29 mouse cellular contexts compared by ENCODE assay signal in genomic region chr17:36206846-36207245, GRCm38 (mm10). TPM values are rescaled to one million over a fixed set of nuclear protein-coding genes. Genes with fewer than 3 reads are reported as not detected.
"Had no signal": no experiment of that assay in that cellular context is flagged by ENCODE, and none has a peak within 500 bp of the region (broad histone marks: within the 10 kb centered on the region; RNA-seq: fewer than 3 reads in every experiment).

No protein-coding gene starts in this region.

- H3K9me3 ChIP-seq: kidney, embryonic 15.5 days; limb, embryonic 12.5 days; limb, embryonic 15.5 days; megakaryocyte, embryonic 14.5 days; midbrain, embryonic 10.5 days; neural tube, embryonic 12.5 days had no signal

- H3K9ac ChIP-seq: limb, embryonic 12.5 days; limb, embryonic 15.5 days; liver, embryonic 14.5 days; liver, postnatal 0 days; lung, embryonic 14.5 days; neural tube, embryonic 12.5 days had no signal

- H3K4me1 ChIP-seq: limb, embryonic 12.5 days had no signal

- H3K27ac ChIP-seq: kidney, embryonic 15.5 days; limb, embryonic 12.5 days; limb, embryonic 15.5 days; liver, embryonic 14.5 days; macrophage; midbrain, embryonic 10.5 days; neural tube, embryonic 12.5 days had no signal

- ATAC-seq: liver, postnatal 0 days; lung, postnatal 0 days had no signal

- DNase-seq: kidney, adult 11 months; kidney, adult 8-10 months; kidney, postnatal 10 days; kidney, postnatal 36 days; layer of hippocampus, postnatal 36 days; left cerebral cortex, postnatal 4 days; liver, postnatal 0 days; lung, embryonic 14.5 days; midbrain, embryonic 14.5 days; retina, postnatal 1 day; right cerebral cortex, postnatal 25 days; spleen, adult 18-20 months; thymus, adult 18-20 months had no signal

- H3K36me3 ChIP-seq: kidney, embryonic 15.5 days; limb, embryonic 12.5 days; limb, embryonic 15.5 days; midbrain, embryonic 10.5 days; neural tube, embryonic 12.5 days had no signal

RNA-seq across cellular contexts. Expression of gene H2-T3, which starts 16.8 kb away (rescaled TPM):
- total RNA-seq: layer of hippocampus, adult 8-10 months; layer of hippocampus, postnatal 10 days; layer of hippocampus, postnatal 36 days; left cerebral cortex, adult 8-10 months; left cerebral cortex, postnatal 14 days; left cerebral cortex, postnatal 4 days; neutrophil, adult 5-6 weeks had no signal
- polyA plus RNA-seq: kidney, embryonic 15.5 days; limb, embryonic 12.5 days; limb, embryonic 15.5 days; liver, embryonic 11.5 days; liver, embryonic 14.5 days; liver, postnatal 0 days; macrophage; midbrain, embryonic 10.5 days; midbrain, embryonic 14.5 days; neural tube, embryonic 12.5 days; testis, adult 2 months had no signal

RNA-seq across cellular contexts. Expression of gene Gm8909, which starts 38.5 kb away (rescaled TPM):
- total RNA-seq: layer of hippocampus, adult 8-10 months; layer of hippocampus, postnatal 10 days; layer of hippocampus, postnatal 36 days; left cerebral cortex, adult 8-10 months; left cerebral cortex, postnatal 14 days; left cerebral cortex, postnatal 4 days; neutrophil, adult 5-6 weeks had no signal
- polyA plus RNA-seq: kidney, embryonic 15.5 days; limb, embryonic 12.5 days; limb, embryonic 15.5 days; liver, embryonic 14.5 days; liver, postnatal 0 days; macrophage; midbrain, embryonic 14.5 days had no signal
